Mouse (Mus musculus) lung, postnatal 36 days (tissue): ENCODE data around the gene Vwa5b1.

Source experiments
- DNase-seq: peaks from one replicate; pipeline ENCODE4 v3.0.0; 2022; ENCODE audit warnings: mixed read lengths

Gene Vwa5b1

DNA sequence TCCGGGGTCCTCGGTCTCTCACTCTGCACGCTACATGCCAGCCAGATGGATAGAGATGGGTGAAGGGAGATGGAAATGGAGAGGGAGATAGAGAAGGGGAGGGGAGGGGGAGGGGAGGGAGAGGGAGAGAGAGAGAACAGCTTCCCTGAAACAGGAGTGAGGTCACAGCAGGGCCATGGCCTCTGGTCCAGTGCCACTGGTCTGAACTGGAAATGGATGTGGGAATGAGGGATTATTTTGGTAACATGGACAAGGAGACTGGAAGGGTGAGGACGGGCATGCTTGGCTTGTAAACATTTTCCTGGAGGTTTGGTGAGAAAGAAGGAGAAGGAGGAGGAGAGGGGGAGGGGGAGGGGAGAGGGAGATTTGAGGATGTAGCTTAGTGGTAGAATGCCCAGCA lies 59.0 kb downstream of the Vwa5b1 start:
- peak; percentile 26 for DNase-seq

GRCm38 (mm10) chr4:138574800-138575606 lies 60.7 kb downstream of the Vwa5b1 start:
- no peak for DNase-seq

DNA sequence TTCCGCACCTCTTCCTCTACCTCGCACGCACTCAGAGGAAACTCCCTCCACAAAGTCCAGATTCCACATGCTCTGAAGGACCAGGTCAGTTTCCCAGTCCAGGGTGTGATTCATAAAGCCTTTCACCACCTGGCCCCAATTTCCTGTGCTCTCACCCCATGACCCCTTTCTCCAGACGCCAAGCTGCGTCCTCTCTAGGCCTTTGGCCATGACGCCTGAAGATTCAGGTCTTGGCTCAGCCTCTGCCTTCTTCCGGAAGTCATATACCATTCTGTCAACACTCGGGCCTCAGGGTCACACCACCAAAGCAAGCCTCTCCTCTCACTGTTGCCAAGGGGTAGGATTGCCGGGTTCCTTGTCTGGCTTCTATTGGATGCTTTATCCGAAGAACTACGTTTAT lies 65.8 kb downstream of the Vwa5b1 start:
- DNase-seq = peak; percentile 21

GRCm38 (mm10) chr4:138568275-138568674 lies 67.4 kb downstream of the Vwa5b1 start:
- DNase-seq = no peak

GRCm38 (mm10) chr4:138561986-138562385 lies 73.7 kb downstream of the Vwa5b1 start:
- DNase-seq = peak; percentile 90

- peak; percentile 56 for DNase-seq
Measured at GRCm38 (mm10) chr4:138555531-138555930, 80.2 kb downstream of the Vwa5b1 start.

DNA sequence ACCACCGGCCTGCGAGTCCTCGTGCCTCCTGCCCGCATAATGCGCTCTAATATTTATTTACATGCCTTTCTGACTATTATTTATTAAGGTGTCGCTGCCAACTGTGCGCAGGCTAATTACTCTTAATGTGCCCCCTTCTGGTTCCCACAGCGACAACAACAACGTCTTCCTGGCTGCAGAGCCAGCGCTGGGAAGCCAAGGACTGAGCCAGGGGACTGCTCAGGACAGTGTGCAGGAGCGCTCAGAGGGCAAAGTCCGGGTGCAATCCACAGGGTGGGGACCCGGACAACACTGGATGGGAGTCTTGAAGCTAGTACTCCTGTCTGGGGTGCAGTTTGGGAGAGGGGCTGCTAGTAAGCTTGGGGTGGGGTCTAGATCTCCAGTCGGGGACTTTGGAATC lies 80.8 kb downstream of the Vwa5b1 start:
- peak; percentile 47 for DNase-seq

- DNase-seq = no peak
Measured at GRCm38 (mm10) chr4:138554302-138554701, 81.4 kb downstream of the Vwa5b1 start.

GRCm38 (mm10) chr4:138553516-138553933 lies 82.2 kb downstream of the Vwa5b1 start:
- peak; percentile 40 for DNase-seq

DNA sequence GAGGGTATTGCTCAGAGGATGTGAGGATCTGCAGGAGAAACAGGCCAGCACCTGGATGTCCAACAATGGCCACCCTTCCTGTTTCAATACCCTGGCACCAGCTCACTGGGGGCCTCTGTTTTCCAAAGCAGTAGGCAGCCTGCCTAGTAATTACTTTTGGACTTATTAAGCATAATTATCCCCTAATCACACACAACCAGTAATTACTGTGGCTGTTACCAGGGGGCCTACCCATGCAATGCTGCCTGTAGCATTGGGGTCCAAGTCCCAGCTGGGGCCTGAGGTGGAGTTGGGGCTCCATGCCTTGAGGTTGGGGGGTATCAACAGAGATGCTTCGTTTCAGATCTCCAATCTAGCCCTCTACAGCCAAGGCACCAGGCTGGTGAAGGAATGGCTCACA lies 82.6 kb downstream of the Vwa5b1 start:
- DNase-seq = no peak

GRCm38 (mm10) chr4:138551601-138552000 lies 84.1 kb downstream of the Vwa5b1 start:
- no peak for DNase-seq

GRCm38 (mm10) chr4:138550557-138550956 lies 85.1 kb downstream of the Vwa5b1 start:
- DNase-seq = no peak

- DNase-seq = no peak
Measured at GRCm38 (mm10) chr4:138548960-138549359, 86.7 kb downstream of the Vwa5b1 start.

- DNase-seq = no peak
Measured at GRCm38 (mm10) chr4:138548124-138548561, 87.5 kb downstream of the Vwa5b1 start.

GRCm38 (mm10) chr4:138547556-138547955 lies 88.1 kb downstream of the Vwa5b1 start:
- no peak for DNase-seq

DNA sequence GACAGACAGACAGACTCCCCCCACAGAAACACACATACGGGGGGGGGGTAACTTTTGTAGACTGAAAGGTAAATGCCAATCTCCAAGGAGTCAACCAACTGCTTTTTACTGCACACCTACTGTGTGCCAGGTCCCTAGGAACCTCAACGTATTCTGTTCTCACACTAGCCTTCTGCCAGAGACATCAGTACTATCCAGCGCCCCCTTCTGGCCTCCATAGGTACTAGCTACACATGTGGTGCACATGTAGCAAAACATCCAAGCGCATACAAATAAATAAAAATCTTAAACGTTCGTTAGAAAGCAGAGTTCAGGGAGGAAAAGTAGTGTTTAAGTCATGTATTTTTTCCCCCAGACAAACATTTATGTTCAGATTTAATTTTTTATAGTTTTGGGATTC lies 88.6 kb downstream of the Vwa5b1 start:
- DNase-seq = peak; percentile 30

DNA sequence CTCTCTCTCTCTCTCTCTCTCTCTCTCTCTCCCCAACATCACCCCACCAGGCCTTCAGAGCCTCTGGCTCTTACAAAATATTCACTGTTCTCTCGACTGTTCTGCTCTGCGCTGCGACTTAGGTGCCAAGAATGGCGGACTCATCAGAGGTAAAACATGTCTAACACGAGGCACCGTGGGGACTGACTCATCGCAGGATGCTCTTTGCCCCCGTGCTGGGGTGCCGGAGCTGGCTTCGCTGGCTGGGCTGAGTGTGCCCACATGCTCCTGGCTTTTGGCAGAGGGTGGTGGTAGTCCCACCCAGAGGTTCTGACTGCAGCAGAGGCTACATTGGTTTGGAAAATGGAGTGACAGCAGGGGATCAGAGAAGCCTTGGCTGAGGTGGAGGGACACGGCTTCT lies 89.4 kb downstream of the Vwa5b1 start:
- no peak for DNase-seq

- DNase-seq = peak; percentile 52
Measured at GRCm38 (mm10) chr4:138543177-138543576, 92.5 kb downstream of the Vwa5b1 start.

DNA sequence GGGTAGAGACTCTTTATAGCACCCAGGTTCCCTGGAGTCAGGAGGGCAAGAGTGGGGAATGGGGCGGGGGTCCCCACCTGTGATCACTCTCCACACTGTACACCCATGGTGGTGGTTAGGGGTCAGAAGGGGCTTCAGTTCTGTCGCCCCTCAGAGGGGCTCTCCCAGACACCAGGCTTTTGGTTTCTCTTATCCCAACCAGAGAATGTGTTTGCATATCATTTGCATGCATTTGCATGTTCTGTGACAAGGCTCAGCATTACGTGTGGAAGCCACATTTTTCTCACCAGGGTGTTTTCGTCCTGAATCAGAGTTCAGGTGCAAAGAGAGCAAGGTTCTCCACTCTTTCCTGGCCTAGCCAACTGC lies 97.6 kb downstream of the Vwa5b1 start:
- DNase-seq = no peak

GRCm38 (mm10) chr4:138537210-138538083 lies 98.2 kb downstream of the Vwa5b1 start:
- peak; percentile 22 for DNase-seq

GRCm38 (mm10) chr4:138535610-138536009 lies 100.1 kb downstream of the Vwa5b1 start:
- no peak for DNase-seq

DNA sequence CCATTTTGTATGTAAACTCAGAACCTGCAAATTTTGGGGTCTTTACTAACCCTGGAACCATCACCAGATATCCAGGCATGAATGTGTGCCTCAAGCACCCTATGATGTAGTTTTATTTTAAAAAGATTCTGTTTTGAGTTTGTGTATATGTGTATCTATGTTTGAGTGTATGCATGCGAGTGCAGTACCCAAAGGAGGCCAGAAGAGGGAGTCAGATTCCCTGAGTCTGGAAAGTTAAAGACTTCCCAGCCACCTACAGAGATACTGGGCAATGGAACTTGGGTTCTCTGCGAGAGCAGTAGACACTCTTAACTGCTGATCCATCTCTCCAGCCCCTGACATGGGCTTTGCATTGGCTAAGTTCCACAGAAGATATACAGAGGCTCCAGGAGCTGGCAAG lies 101.8 kb downstream of the Vwa5b1 start:
- DNase-seq = no peak

GRCm38 (mm10) chr4:138531761-138532160 lies 103.9 kb downstream of the Vwa5b1 start:
- no peak for DNase-seq

DNA sequence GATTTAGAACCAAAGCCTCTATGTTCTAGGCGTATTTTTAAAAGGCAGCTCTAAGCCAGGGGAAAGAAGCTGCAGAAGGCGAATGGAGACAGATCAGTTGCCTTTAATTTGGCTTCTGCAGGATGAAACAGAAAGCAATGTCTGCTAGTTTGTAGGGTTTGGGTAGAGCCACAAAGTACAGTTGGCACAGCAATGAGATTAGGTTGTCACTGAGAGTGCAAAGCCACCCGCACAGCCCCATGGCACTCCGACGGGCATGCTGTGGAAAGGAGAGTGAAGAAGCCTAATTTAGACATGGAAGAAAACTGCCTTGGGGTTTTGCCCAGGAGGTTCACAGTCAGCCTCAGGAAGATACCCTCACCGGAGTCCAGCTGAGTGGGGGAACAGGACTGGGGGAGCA lies 105.7 kb downstream of the Vwa5b1 start:
- DNase-seq = no peak
